Mouse (Mus musculus) adrenal gland, adult (tissue): ENCODE data around the gene Agbl5.

ENCODE experiments used
- DNase-seq, 2 experiments: peaks; one replicate each; pipeline ENCODE4 v3.0.0; 2022 to 2023; ENCODE audit warnings: low spot score in 1 of 2; ENCODE audit not compliant: inconsistent age in 2 of 2

Agbl5 gene

DNA sequence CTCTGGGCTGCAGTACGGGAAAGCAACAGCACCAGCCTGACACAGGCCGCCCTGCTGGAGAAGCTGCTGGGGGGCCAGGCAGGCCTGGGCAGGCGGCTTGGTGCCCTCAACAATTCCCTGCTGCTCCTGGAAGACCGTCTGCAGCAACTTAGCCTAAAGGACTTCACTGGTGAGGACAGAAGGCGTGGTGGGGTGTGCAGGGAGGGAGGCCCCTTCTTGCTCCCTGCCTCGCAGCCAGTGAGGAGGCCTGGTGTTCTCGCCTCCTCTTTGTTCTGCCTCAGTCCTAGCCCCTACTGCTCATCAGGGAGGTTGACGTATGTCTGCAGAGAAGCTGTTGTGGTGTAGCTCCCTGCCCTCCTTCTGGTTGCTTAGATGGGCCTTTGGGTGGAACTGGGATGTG, 30.2 kb downstream of the Agbl5 start:
- DNase-seq: no peak

DNA sequence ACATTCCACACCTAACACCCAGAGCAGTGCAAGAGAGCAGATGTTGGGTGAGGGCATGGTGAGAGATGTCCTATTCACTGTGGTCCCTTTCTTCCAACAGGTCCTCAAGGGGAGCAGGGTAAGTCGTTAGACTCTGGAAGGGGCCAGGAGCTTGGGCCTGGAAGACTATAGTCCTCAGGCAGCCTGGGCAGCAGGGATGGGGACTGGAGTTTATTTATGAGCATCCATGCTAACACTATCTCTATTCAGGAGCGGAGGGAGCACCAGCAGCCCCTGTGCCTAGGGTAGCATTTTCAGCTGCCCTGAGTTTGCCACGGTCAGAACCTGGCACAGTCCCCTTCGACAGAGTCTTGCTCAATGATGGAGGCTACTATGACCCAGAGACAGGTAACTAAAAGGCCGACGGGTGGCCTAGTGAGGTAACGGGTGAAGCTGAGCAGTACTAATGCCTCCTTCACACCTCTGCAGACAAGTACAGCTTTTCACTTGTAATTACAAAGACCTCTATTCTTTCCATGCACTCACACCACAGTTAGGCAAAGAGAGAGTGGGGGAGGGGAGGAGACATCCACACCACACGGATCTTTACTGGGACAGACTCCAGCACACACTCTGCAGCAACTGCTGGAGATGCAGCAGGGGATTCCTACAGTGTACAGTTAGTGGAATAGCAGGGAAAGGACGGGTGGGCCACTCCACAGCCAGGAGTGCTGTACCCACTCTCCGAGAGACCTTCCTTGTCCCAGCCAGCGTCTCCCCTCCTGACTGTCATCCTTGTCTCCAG, 31.5 kb downstream of the Agbl5 start:
- peak in 1 of 2 experiments; percentile 42 for DNase-seq

DNA sequence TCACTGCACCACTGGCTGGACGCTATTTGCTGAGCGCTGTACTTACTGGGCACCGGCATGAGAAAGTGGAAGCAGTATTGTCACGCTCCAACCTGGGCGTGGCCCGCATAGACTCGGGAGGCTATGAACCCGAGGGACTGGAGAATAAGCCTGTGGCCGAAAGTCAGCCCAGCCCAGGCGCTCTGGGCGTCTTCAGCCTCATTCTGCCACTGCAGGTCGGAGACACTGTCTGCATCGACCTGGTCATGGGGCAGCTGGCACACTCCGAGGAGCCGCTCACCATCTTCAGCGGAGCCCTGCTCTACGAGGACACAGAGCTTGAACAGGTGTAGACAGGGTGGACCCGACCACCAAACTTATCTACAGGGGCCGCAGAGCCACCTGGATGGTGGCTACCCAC, 32.1 kb downstream of the Agbl5 start:
- peak in 1 of 2 experiments; percentile 61 for DNase-seq

DNA sequence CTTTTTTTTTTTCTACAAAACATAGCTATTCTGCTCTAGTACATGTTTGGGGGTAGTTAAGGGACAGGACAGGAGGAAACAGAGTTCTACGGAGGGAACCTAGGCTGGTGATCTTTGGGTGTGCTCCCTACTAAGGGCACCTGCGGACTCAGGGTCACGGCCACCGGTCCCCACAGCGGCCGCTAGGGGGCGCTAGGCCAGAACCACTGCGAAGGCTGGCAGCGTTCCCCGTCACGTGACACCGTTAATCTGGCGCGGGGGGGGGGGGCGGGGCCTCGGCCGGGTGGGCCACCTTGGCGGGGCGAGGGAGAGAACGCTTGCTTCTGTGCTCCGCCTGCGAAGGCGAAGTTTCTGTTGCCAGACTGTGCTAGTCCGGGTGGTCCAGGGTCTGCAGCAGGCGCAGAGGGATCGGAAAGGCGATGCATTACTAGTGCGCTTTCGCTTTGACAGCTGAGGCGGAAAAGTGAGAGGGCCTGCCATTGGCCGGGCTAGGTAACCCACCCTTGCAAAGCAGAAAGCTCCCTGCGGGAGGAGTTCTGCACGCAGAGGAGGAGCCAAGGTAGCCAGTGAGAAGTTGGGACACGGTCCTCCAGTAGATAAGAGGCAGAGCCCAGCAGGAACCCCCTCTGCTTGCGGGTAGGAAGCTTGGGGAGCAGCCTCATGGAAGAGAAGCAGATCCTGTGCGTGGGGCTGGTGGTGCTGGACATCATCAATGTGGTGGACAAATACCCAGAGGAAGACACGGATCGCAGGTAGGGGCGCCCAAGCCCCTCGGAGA, 33.0 kb downstream of the Agbl5 start, which contains the start of gene Khk:
Khk (plus strand) TSS at position 176 of the 778 bp plus-strand sequence.
- DNase-seq: peak; percentile 90 to 97

DNA sequence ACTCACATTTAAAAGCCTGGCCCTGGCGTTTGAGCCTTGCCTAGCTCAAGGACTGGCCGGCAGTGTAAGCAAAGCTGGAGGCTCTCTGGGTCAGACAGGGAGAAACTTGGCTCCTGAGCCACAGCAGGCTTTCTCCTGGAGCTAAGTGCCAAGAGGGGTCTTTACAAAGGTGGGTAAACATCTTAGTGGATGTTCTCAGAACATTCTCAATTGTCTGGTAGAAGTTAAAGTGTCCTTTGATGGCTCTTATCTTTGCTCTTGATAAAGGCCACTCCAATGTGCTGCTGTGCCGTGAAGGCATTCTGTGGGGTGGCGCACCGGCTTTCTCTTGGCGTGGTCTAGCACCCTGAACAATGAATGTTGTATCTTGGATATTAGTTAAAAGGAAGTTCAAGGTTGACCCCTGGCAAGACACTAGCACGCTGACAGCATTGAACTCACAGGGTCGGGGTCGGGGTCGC, 34.1 kb downstream of the Agbl5 start:
- peak in 1 of 2 experiments; percentile 76 for DNase-seq

DNA sequence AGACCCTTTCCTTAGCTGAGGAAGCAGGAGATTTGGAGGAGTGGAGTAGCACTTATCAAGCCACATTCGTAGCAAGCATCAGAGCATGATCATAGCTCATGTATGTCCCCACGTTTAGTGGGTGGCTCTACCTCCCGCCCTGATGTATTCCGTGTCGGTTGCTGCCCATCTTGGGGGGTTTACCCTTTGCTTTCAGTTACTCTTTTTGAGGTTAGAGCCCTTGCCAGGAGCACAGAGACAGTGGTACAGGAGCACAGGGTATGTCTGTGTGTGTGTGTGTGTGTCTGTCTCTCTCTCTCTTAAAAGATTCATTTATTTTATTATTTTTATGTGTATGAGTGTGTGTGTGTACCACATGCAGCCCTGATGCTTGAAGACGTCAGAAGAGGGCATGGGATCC, 34.6 kb downstream of the Agbl5 start:
- no peak for DNase-seq

DNA sequence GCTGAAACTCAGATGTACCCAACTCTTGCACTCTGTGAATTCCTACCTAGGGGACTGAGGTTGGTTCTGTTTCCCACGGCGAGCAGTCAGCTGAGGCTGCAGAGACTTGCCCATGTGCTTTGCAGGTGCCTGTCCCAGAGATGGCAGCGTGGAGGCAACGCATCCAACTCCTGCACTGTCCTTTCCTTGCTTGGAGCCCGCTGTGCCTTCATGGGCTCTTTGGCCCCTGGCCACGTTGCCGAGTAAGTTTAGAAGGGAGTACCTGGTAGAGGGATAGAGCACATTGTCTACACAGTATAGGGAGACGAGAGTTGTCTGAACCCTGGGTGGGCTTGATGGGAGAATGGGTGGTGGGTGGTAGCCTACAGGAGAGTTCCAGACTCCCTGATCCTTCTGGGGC, 36.1 kb downstream of the Agbl5 start:
- no peak for DNase-seq

DNA sequence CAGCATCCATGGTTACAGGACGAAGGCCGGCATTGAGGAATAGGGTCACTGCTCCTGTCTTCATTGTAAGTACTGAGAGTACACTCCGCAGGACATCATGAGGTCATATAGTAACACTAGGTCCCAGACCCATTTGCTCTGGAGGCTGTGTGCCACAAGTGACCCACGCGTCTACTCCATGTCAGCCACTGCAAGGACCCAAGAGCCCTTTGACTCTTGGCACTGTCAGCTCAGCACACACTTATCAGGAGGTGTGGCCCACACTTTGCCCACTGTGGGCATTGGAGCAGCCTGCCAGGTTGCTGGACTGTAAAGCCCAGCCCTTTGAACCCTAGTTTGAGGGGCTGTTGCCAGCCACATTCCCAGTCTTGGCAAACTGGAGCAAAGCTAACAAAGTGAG, 36.7 kb downstream of the Agbl5 start:
- DNase-seq: no peak

DNA sequence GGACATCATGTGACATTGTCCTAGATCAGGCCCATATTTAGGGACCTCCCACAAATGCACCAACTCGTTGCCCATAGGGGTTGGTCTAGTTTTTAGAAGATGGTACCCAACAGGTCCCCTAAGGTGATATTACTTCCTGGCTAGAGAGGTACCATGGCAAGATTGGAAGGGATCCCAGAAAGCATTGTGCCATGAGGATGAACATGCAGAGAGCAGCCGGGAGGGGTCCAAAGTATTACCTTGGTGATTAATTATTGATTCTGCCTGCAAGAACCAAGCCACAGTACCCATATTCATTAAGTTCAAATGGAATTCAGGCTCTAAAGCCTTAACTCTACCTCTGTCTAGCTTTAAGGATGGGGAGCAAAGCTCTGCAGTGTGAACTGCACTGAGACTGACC, 37.6 kb downstream of the Agbl5 start:
- no peak for DNase-seq

DNA sequence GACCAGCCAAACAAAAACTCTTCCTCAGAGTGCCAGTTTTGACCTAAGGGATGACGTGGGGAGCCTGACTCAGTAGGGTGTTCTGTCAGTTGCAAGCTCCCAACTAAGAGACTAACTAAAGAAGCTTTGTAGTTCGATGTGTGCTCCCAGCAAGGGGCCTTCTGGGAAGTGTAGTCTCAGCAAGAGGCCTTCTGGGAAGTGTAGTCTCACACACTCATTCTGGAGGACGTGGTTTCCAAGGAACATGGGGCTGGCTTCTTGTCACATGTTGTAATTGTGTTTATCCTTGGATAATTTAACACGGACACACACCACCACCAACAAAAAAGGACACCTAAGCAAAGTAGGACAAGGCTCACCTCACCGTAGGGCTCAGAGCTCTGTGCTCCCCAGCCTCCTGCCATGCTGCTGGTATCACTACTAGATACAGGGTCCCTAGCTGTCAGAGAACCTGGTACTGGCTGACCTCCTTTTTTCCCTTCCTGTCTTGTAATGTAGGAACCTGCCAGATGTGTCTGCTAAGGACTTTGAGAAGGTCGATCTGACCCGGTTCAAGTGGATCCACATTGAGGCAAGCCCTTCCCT, 39.5 kb downstream of the Agbl5 start:
- DNase-seq: peak; percentile 59 to 83

DNA sequence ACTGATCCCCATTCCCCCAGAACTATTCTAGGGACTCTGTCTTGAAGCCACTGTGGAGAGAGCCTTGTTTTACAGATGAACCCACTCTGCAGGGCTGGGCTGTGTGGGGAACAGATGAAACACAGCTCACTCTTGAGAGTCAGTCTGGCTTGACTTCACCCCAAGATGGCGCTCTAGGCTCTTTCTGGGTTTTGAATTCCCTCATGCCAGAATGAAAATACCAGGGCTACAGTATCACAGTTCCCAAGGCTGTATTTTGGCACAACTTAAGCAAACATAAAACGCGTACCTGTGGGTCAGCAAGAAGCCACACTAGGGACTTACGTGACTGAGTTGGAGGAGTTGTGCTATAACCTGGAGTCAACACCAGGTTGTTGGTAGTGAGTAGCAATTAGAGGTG, 41.6 kb downstream of the Agbl5 start:
- peak; percentile 76 to 94 for DNase-seq

DNA sequence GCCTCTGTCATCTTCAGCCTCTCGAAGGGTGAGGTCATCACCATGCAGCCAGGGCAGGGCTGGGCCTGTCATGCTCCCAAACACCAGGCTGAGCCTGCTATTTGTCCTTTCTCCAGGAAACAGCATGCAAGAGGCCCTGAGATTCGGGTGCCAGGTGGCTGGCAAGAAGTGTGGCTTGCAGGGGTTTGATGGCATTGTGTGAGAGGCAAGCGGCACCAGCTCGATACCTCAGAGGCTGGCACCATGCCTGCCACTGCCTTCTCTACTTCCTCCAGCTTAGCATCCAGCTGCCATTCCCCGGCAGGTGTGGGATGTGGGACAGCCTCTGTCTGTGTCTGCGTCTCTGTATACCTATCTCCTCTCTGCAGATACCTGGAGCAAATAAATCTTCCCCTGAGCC, 42.4 kb downstream of the Agbl5 start:
- DNase-seq: peak in 1 of 2 experiments; percentile 21

DNA sequence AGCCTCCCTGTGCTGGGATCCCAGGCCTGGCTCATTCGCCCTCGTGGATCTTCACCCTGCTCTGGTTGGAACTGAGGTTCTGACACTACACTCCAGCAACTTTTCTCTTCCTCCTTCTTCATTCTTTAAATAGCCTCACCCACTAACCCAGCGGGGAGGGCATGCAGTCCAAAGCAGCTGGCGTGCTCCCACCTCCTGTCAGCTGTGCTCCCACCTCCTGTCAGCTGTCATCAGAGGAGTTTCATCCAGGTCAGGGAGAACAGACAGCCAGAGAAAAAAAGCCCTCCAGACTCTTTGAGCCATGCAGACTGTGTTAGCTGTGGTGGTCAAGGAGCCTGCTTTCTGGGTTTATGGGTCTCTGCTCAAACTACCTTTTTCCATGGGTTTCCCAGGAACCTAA, 42.9 kb downstream of the Agbl5 start:
- peak in 1 of 2 experiments; percentile 17 for DNase-seq

DNA sequence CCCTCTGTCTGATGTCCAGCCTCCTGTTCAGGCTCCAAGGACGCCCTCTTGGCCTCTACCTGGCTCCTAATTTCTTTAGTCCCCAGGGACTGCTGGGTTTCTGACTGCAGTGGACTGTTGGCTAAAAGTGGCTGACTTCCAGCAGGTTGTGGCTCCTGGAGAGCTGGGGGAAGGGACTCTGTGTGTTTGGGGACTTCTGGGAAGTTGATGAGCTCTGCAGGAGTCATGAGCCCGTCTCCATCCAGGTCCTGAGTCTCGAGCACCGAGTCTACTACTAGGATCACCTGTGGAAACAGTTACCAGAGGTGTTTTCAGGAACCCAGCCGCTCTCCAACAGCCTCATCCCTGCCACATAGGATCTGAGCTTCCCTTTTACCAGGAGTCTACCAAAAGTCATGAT, 45.2 kb downstream of the Agbl5 start:
- no peak for DNase-seq

DNA sequence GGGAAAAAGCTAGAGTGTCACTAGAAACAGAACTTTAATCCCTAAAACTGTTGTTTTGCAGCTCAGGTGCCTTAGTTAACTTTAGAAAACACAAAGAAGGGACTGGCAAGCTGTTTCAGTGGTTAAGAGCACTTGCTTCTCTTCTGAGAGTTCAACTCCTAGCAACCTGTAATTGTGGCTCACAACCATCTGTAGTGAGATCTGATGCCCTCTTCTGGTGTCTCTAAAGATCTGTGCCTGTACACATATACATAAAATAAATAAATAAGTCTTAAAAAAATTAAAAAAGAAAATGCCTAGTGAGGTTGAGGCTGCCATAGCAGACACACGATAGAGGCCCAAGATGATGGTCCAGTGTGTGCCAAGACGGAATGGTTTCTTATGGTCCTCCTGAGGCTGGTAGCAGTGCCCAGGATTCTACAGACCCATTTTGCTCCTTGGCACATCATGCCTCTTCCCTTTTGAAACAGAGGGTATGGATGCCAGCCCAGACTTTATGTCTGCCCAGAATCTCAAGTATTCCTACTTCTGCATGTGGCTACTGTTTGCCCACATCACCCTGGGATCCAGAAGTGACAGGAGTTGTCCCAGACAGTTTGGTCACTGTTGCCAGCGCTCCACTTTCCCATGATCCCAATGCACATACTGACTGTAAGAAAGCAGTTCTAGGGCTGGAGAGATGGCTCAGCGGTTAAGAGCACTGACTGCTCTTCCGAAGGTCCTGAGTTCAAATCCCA, 46.4 kb downstream of the Agbl5 start:
- DNase-seq: no peak

DNA sequence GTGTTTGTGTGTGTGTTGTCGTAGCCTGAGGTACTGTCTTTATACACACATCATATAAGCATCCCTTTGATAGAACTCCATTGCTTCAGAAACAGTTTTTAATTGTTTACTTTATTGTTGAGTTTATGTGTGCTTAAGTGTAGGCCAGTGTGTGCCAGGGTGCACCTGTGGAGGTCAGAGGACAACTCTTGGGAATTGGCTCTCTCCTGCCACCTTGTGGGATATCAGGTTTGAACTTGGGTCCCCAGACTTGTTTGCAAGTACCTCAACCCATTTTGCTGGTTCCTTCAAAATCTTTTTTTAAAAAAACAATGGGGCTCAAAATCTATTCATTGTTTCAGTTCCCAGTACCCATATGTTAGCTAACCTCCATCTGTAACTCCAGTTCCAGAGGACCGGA, 54.5 kb downstream of the Agbl5 start:
- DNase-seq: peak in 1 of 2 experiments; percentile 48

DNA sequence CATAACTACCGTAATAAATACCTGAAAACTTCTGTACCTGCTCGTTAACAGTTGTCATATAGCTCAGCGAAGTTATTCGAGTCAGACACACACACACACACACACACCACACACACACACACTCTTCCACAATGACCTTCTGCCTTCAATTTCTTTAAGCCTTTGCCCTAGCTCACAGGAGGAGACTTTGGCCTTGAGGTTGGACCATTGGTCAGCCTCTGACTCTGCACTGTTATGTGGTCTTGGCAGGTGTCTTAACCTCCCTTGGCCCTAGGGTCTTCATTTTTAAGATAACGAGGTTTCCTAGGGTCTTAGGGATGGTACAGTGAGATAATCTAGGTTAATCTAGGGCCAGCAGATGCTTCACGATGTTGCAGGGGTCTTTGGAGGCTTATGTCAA, 55.9 kb downstream of the Agbl5 start:
- no peak for DNase-seq

DNA sequence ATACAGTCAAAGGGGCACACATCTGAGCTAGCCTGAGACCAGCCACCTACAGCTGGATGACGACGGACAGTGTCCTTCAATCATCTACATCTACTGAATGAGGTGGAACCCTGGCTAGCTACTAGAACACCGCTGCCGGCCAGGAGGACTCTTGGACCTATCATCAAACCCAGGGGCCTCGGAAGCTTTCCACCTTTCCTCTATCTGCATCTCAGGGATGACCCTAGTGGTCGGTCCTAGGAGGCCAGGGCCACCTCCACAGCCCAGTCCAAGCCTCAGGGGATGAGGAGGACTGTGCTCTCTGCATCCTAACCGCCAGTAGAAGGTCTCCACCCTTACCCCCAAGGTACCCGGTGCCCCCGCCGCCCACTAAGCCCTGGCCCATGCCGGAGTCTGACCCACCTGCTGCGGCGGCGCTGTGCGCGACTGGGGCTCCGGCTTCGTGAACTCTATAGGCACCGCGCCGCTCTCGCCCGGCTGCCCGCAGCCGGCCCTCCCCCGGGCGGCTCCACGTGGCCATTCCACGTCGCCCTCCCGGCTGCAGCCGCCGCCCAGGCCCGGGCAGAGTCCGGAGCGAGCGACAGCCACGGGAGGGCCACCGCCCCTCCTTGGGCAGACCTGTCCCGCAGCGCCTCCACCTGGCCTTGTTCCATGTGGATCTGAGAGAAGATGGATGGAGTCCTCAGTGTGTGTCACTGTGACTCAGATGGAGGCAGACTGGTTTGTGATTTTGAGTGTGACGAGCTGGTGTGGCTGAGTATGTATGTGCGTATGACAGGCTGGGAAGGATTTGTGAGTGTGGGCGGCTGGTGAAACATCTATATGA, 56.7 kb downstream of the Agbl5 start, which contains the start of gene Cgref1:
Cgref1 (minus strand) TSS at position 636 of the 826 bp plus-strand sequence.
- peak; percentile 85 to 91 for DNase-seq

DNA sequence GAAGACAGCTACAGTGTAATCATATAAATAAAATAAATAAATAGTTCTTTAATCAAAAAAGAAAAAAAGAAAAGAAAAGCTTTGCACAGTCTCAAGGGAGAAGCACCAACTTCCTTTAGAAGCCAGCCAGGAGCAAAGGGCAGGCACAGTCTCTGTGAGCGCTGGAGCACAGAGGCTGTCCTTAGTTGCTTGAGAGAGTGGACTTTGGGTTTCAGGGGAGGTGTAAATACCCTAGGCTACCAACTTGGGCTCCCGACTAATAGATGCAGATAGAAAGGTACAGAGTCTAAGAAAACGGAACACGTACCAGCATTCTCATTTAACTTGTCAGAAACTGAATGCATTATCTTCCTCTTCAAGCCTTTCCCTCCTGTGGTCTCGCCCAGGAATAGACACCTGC, 60.1 kb downstream of the Agbl5 start:
- DNase-seq: peak in 1 of 2 experiments; percentile 22
